Mouse (Mus musculus) olfactory bulb, adult 2 months (tissue): ENCODE measurements at regions not wholly inside any gene's neighbourhood (a gene's known extent, or its start where the extent isn't known, plus 50 kb on each side); places are given as distances from the start of the nearest gene placed in this dataset.

Experiments
- H3K27ac ChIP-seq: fragments of 200-500 bp; 2 replicates; pipeline ENCODE4 v1.5.1; 2012; ENCODE audit warnings: low read depth, low read length; ENCODE audit not compliant: insufficient read depth
- H3K4me1 ChIP-seq: fragments of 200-500 bp; 2 replicates; pipeline ENCODE4 v1.6.1; 2012; ENCODE audit warnings: low read length; ENCODE audit not compliant: control insufficient read depth, insufficient read depth
- H3K4me3 ChIP-seq: fragments of 200-500 bp; 2 replicates; pipeline ENCODE4 v1.5.1; 2012; ENCODE audit warnings: mild to moderate bottlenecking, low read depth, low read length, moderate library complexity; ENCODE audit not compliant: insufficient read depth
- CTCF ChIP-seq: fragments of 200-500 bp; IDR thresholded peaks from 2 replicates; pipeline ENCODE4 v1.5.1; 2012; ENCODE audit warnings: low read depth, mild to moderate bottlenecking, low read length, moderate library complexity; ENCODE audit not compliant: insufficient read depth
- POLR2A ChIP-seq: fragments of 200-500 bp; IDR thresholded peaks from 2 replicates; pipeline ENCODE4 v1.6.1; 2012; ENCODE audit warnings: mild to moderate bottlenecking, low read depth, low read length, moderate library complexity; ENCODE audit not compliant: insufficient read depth
- WGBS: fragments of 180-500 bp; shearing (Covaris S2); methylation state at CpG from one replicate; pipeline ENCODE4 v1.1.7; 2018; 5-methylcytosine and 5-hydroxymethylcytosine counted together

GRCm38 (mm10) chr2:75311191-75311590 is 347.9 kb upstream of the Hnrnpa3 start:
- H3K4me1 ChIP-seq, result no peaks in the 10 kb centered on the region
- no peak overlapping the region for H3K27ac ChIP-seq
- WGBS, result 51% methylated on average over 4 of the region's 4 CpGs
- TF ChIP-seq CTCF (no peak), POLR2A (no peak)
- no peak overlapping the region for H3K4me3 ChIP-seq

DNA sequence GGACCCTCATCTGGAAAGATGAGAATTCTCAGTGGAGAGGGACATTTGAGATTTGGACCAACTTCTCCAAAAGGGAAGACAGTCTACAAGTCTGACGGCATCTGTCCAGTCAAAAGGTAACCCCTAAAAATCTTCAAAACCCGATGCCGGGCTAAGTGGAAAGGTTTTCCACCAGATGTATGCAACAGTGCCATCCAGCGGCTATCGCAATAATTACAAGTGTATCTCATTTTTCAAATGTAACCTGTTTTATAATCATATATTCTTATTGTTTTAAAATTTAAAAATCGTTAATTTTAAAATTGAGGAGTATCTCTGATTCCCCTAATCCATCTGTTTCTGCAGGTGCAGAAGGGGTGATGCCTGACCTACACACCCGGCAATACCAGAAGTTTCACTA is 346.8 kb upstream of the Hnrnpa3 start:
- no peak overlapping the region for H3K27ac ChIP-seq
- 13% methylated on average over 7 of the region's 7 CpGs for WGBS
- no peak for TF ChIP-seq CTCF
- TF ChIP-seq POLR2A, result no peak

DNA sequence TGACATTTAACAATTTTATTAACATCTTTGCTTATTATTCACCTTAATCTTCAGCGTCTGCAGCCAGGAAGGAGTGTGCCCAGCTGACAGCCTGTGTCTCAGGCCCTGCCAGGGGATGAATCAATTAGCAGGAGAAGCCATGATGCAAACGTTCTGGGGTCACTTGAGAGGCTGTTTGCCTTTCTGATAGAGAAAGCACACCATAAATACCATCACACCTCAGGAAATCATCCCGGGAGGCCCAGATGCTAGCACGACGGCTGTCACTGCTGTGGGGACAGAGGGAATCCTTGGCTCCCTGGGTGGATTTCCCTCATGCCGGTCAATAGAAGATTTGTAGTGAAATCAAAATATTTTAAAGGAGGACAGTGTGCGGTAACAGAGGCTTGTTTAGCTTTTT is 343.7 kb upstream of the Hnrnpa3 start:
- Histone ChIP-seq H3K4me3 (no peak overlapping the region), H3K27ac (no peak overlapping the region), H3K4me1 (no peaks in the 10 kb centered on the region)
- 80% methylated on average over 7 of the region's 7 CpGs for WGBS
- no peak for TF ChIP-seq POLR2A
- no peak for TF ChIP-seq CTCF

More for the DNA sequence above, 346.8 kb upstream of the Hnrnpa3 start:
- H3K4me1 ChIP-seq, result no peaks in the 10 kb centered on the region
- no peak overlapping the region for H3K4me3 ChIP-seq

- no peaks in the 10 kb centered on the region for H3K4me1 ChIP-seq
- no peak overlapping the region for H3K4me3 ChIP-seq
- no peak for TF ChIP-seq CTCF
- no peak for TF ChIP-seq POLR2A
- H3K27ac ChIP-seq, result no peak overlapping the region
- WGBS, result 69% methylated on average over 5 of the region's 5 CpGs
Measured at GRCm38 (mm10) chr2:75318190-75318589, 340.9 kb upstream of the Hnrnpa3 start.

GRCm38 (mm10) chr2:75324146-75324749 is 334.8 kb upstream of the Hnrnpa3 start:
- TF ChIP-seq POLR2A (no peak), CTCF (no peak)
- WGBS, result 91% methylated on average over 10 of the region's 10 CpGs
- Histone ChIP-seq H3K27ac (no peak overlapping the region), H3K4me3 (no peak overlapping the region), H3K4me1 (no peaks in the 10 kb centered on the region)

GRCm38 (mm10) chr2:75329598-75329997 is 329.5 kb upstream of the Hnrnpa3 start:
- H3K4me3 ChIP-seq, result no peak overlapping the region
- H3K27ac ChIP-seq, result no peak overlapping the region
- H3K4me1 ChIP-seq, result no peaks in the 10 kb centered on the region
- TF ChIP-seq CTCF, result no peak
- no peak for TF ChIP-seq POLR2A
- 81% methylated on average over 2 of the region's 2 CpGs for WGBS

GRCm38 (mm10) chr2:75341310-75341709 is 317.8 kb upstream of the Hnrnpa3 start:
- Histone ChIP-seq H3K4me1 (no peaks in the 10 kb centered on the region), H3K4me3 (no peak overlapping the region), H3K27ac (no peak overlapping the region)
- WGBS, result 89% methylated on average over 2 of the region's 2 CpGs
- no peak for TF ChIP-seq POLR2A
- no peak for TF ChIP-seq CTCF

DNA sequence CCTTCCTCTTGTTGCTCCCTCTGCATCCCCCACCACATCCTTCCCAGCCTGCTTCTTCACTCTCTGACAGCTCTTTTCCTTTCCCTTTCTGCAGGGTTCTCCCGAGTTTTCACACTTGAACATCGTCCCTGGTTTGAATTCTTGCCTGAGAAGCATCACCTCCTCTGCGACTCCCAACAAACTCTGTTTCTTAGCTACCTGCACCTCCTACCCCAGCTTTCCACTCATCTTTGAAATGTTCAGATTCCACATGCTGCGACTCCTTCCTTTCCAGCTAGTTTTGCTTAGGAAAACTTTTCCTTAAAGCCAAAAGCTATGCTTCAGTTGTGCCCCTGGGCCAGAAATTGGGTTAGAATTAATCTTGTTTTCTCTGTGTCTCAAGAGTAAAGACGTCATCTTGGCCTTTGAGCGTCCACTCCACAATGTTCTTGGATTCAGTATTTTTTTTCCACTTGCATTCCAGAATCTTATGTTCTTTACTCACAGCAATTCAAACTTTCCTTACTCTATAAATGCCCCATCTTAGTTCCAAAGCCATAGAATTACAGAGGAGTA is 317.3 kb upstream of the Hnrnpa3 start:
- TF ChIP-seq CTCF (no peak), POLR2A (no peak)
- WGBS, result 84% methylated on average over 6 of the region's 6 CpGs
- Histone ChIP-seq H3K4me3 (no peak overlapping the region), H3K4me1 (no peaks in the 10 kb centered on the region), H3K27ac (no peak overlapping the region)

GRCm38 (mm10) chr2:75350902-75351301 is 308.2 kb upstream of the Hnrnpa3 start:
- no peak overlapping the region for H3K4me3 ChIP-seq
- 82% methylated on average over 3 of the region's 3 CpGs for WGBS

DNA sequence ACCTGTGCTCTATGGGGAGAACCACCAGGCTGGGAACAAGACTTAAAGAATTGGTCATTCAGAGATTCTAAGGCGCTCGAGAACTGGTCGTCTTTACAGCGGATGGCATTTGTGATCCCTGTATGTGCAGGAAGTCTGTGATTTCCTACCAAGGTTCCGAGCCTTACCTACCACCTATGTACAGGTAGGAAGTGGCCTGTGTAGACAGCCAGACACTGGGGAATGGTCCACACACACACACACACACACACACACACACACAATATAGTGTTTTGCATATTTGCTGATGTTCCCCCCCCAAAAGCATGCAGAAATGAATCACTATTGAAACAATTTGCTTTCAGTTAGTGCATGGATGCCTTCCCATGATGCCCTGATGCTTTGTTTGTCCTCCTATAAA is 307.1 kb upstream of the Hnrnpa3 start:
- H3K27ac ChIP-seq, result no peak overlapping the region

More at GRCm38 (mm10) chr2:75350902-75351301, 308.2 kb upstream of the Hnrnpa3 start:
- no peak for TF ChIP-seq CTCF
- TF ChIP-seq POLR2A, result no peak
- H3K4me1 ChIP-seq, result peaks cover 4% of the 10 kb centered on the region; the same call in 1 of the 2 replicates
- H3K27ac ChIP-seq, result no peak overlapping the region

More for the DNA sequence above, 307.1 kb upstream of the Hnrnpa3 start:
- 95% methylated on average over 5 of the region's 5 CpGs for whole genome bisulfite sequencing
- TF ChIP-seq POLR2A, result no peak
- no peak for TF ChIP-seq CTCF
- Histone ChIP-seq H3K4me3 (no peak overlapping the region), H3K4me1 (peaks cover 4% of the 10 kb centered on the region; the same call in 1 of the 2 replicates)
